Mouse (Mus musculus) liver, embryonic 16.5 days (tissue): ENCODE results near the gene Gm13040. TPM values are rescaled to one million over a fixed set of nuclear protein-coding genes. Genes with fewer than 3 reads are reported as not detected.
"Not testable (repeated sequence)": the region's sequence is repeated elsewhere in the genome, so short reads cannot be mapped to it uniquely, and the experiment has no call there.

ENCODE experiments used
- ATAC-seq: fragments of 200-750 bp; cut with Nextera tagmentation; 2 replicates; pipeline ENCODE4 v1.8.0; 2017; ENCODE audit warnings: low read depth, mild to moderate bottlenecking, moderate number of reproducible peaks, moderate library complexity
- H3K27ac ChIP-seq: fragments of 300-500 bp; sonication (generic); 2 replicates; pipeline ENCODE4 v1.5.1; 2014; ENCODE audit warnings: mild to moderate bottlenecking, low read length
- H3K27me3 ChIP-seq: fragments of 300-500 bp; sonication (generic); 2 replicates; pipeline ENCODE4 v1.6.1; 2014; ENCODE audit warnings: low read depth, low read length, mixed read lengths; ENCODE audit not compliant: control insufficient read depth, insufficient read depth
- H3K36me3 ChIP-seq: fragments of 300-500 bp; sonication (generic); 2 replicates; pipeline ENCODE4 v1.6.1; 2014; ENCODE audit warnings: mild to moderate bottlenecking; ENCODE audit not compliant: control insufficient read depth, insufficient read depth
- H3K4me1 ChIP-seq: fragments of 300-500 bp; sonication (generic); 2 replicates; pipeline ENCODE4 v1.6.1; 2014; ENCODE audit warnings: low read depth, low read length, mixed read lengths; ENCODE audit not compliant: control insufficient read depth
- H3K4me2 ChIP-seq: fragments of 300-500 bp; sonication (generic); 2 replicates; pipeline ENCODE4 v1.6.1; 2014; ENCODE audit warnings: low read depth, low read length, mixed read lengths
- H3K4me3 ChIP-seq: fragments of 300-500 bp; sonication (generic); 2 replicates; pipeline ENCODE4 v1.5.1; 2014; ENCODE audit warnings: low read depth, mild to moderate bottlenecking, low read length
- H3K9ac ChIP-seq: fragments of 300-500 bp; sonication (generic); 2 replicates; pipeline ENCODE4 v1.6.1; 2014; ENCODE audit warnings: low read depth, low read length
- H3K9me3 ChIP-seq: fragments of 300-500 bp; sonication (generic); replicated peaks from 2 replicates; pipeline ENCODE4 v1.6.1; 2016; ENCODE audit warnings: low read length; ENCODE audit not compliant: control insufficient read depth
- WGBS: fragments of 180-500 bp; shearing (Covaris S2); extraction: QIAGEN DNeasy Blood & Tissue Kit; methylation state at CpG from one replicate; pipeline ENCODE4 v1.1.7; 2014; ENCODE audit not compliant: insufficient replicate concordance; 5-methylcytosine and 5-hydroxymethylcytosine counted together
- polyA plus RNA-seq: library from polyadenylated mRNA; unstranded; fragments of >200 nt; fragmentation: Nextera tagmentation; extraction: Ambion mirVana; gene quantifications from 2 replicates; pipeline ENCODE4 v1.2.1, GENCODE M21; 2015

Gm13040 gene
- not detected in 2 replicates for polyA plus RNA-seq

GRCm38 (mm10) chr4:143535654-143536053 lies at the start of gene Gm13040:
Gene Gm13040, plus strand, starts transcription at chr4:143535954.
- not testable (repeated sequence) for ATAC-seq, H3K27me3 ChIP-seq, H3K4me3 ChIP-seq, H3K27ac ChIP-seq, H3K36me3 ChIP-seq, H3K9ac ChIP-seq, H3K4me2 ChIP-seq, H3K9me3 ChIP-seq, H3K4me1 ChIP-seq
- WGBS, result no CpG with 5 or more reads among the region's 3 CpGs

- Histone ChIP-seq H3K27ac (no peak within 1 kb of the TSS), H3K4me1 (no peaks in the 10 kb centered on the region), H3K9me3 (no peaks in the 10 kb centered on the region), H3K36me3 (no peaks in the 10 kb centered on the region), H3K4me2 (no peak within 1 kb of the TSS), H3K9ac (no peak within 1 kb of the TSS), H3K27me3 (no peaks in the 10 kb centered on the region), H3K4me3 (no peak within 1 kb of the TSS)
- ATAC-seq, result no peak
- WGBS, result 54% methylated on average over 3 of the region's 3 CpGs
Observed at GRCm38 (mm10) chr4:143511043-143511442, 24.7 kb upstream of the Gm13040 start, which contains the start of gene Gm13043. Gene Gm13043, plus strand, starts transcription at chr4:143511343.

- H3K27ac ChIP-seq, H3K9me3 ChIP-seq, H3K27me3 ChIP-seq, H3K9ac ChIP-seq, H3K36me3 ChIP-seq, H3K4me3 ChIP-seq, ATAC-seq, H3K4me1 ChIP-seq, H3K4me2 ChIP-seq: not testable (repeated sequence)
- no CpG with 5 or more reads among the region's 3 CpGs for WGBS
Observed at GRCm38 (mm10) chr4:143551400-143551799, 15.6 kb downstream of the Gm13040 start, which contains the start of the genes BC080695 and Gm13057. Gene BC080695, plus strand, starts transcription at chr4:143551700. Gene Gm13057, plus strand, starts transcription at chr4:143551709.

Other genes with a start within 250 kb of the Gm13040 start
- 0.99 and 1.5 TPM in 2 replicates for gene Pdpn, start 236.4 kb upstream of the Gm13040 start, polyA plus RNA-seq
- not detected in 2 replicates for gene Lrrc38, start 186.2 kb upstream of the Gm13040 start, polyA plus RNA-seq
- gene Pramel1, start 141.5 kb upstream of the Gm13040 start, polyA plus RNA-seq, result not detected in 2 replicates
- 3.9 and 4.5 TPM in 2 replicates for gene Pramef8, start 123.5 kb upstream of the Gm13040 start, polyA plus RNA-seq
- gene Oog4, start 85.6 kb upstream of the Gm13040 start, polyA plus RNA-seq, result not detected in 2 replicates
- gene Gm13043, start 24.6 kb upstream of the Gm13040 start, polyA plus RNA-seq, result not detected in 2 replicates
- not detected in 2 replicates for gene BC080695, start 15.7 kb downstream of the Gm13040 start, polyA plus RNA-seq
- gene Gm13057, start 15.8 kb downstream of the Gm13040 start, polyA plus RNA-seq, result not detected in 2 replicates
- gene Gm13083, start 79.0 kb downstream of the Gm13040 start, polyA plus RNA-seq, result not detected in 2 replicates
- not detected in 2 replicates for gene Gm13088, start 121.3 kb downstream of the Gm13040 start, polyA plus RNA-seq
- not detected in 2 replicates for gene Gm13089, start 166.8 kb downstream of the Gm13040 start, polyA plus RNA-seq
- gene Gm13078, start 183.5 kb downstream of the Gm13040 start, polyA plus RNA-seq, result not detected in 2 replicates